Mouse (Mus musculus): ENCODE data around the gene Lmf1. TPM values are rescaled to one million over a fixed set of nuclear protein-coding genes. Genes with fewer than 3 reads are reported as not detected.

Gene Lmf1
- total RNA-seq, 2 experiments from 2014 or later, result 9.7 to 14.9 TPM

GRCm38 (mm10) chr17:25570648-25571452 is 8.0 kb upstream of the Lmf1 start, which contains the start of gene Sox8:
Sox8 (minus strand) TSS chr17:25570686.
- peak; percentile 48 for TF ChIP-seq CTCF (IDR thresholded peaks at IDR 0.05)
- H3K4me3 ChIP-seq, result peak within 1 kb of the TSS; percentile 84
- H3K27ac ChIP-seq, result peak within 1 kb of the TSS; percentile 78
- peak; percentile 93 for DNase-seq
- intact Hi-C loops (cut with DNase I), result loop anchor here (10.0 kb wide), 1 partner anchor 224 kb away; the partner anchor contains the start of genes AC134908.4, Fam173a and Metrn

- H3K4me3 ChIP-seq, result peak overlapping the region; percentile 84
- peak overlapping the region; percentile 78 for H3K27ac ChIP-seq
- no peak for DNase-seq
- no peak for TF ChIP-seq CTCF (IDR thresholded peaks at IDR 0.05)
- intact Hi-C loops (cut with DNase I), result loop anchor here (10.0 kb wide), 1 partner anchor 223 kb away; the partner anchor contains the start of genes AC134908.4, Fam173a and Metrn
Observed at GRCm38 (mm10) chr17:25571453-25571820, 7.4 kb upstream of the Lmf1 start.

GRCm38 (mm10) chr17:25575208-25575971 is 3.5 kb upstream of the Lmf1 start:
- H3K4me3 ChIP-seq, result no peak overlapping the region
- intact Hi-C loops (cut with DNase I), result loop anchor here (10.0 kb wide), 1 partner anchor 219 kb away; the partner anchor contains the start of genes AC134908.4, Fam173a and Metrn
- H3K27ac ChIP-seq, result no peak overlapping the region
- peak; percentile 45 for DNase-seq
- no peak for TF ChIP-seq CTCF (IDR thresholded peaks at IDR 0.05)

- H3K27ac ChIP-seq, result no peak overlapping the region
- no peak for TF ChIP-seq CTCF (IDR thresholded peaks at IDR 0.05)
- intact Hi-C loops (cut with DNase I), result loop anchor here (10.0 kb wide), 1 partner anchor 219 kb away; the partner anchor contains the start of genes AC134908.4, Fam173a and Metrn
Observed at GRCm38 (mm10) chr17:25576034-25576433, 2.9 kb upstream of the Lmf1 start.

GRCm38 (mm10) chr17:25577263-25577662 is 1.6 kb upstream of the Lmf1 start:
- H3K4me3 ChIP-seq, result no peak overlapping the region
- TF ChIP-seq CTCF (IDR thresholded peaks at IDR 0.05), result no peak
- intact Hi-C loops (cut with DNase I), result loop anchor here (10.0 kb wide), 1 partner anchor 218 kb away; the partner anchor contains the start of genes AC134908.4, Fam173a and Metrn
- no peak for DNase-seq
- no peak overlapping the region for H3K27ac ChIP-seq

More at GRCm38 (mm10) chr17:25576034-25576433, 2.9 kb upstream of the Lmf1 start:
- no peak overlapping the region for H3K4me3 ChIP-seq
- no peak for DNase-seq

- intact Hi-C loops (cut with DNase I), result loop anchor here (10.0 kb wide), 1 partner anchor 217 kb away; the partner anchor contains the start of genes AC134908.4, Fam173a and Metrn
- no peak overlapping the region for H3K4me3 ChIP-seq
- no peak overlapping the region for H3K27ac ChIP-seq
- DNase-seq, result no peak
- TF ChIP-seq CTCF (IDR thresholded peaks at IDR 0.05), result no peak
Observed at GRCm38 (mm10) chr17:25577702-25578101, 1.2 kb upstream of the Lmf1 start.

- no peak for TF ChIP-seq CTCF (IDR thresholded peaks at IDR 0.05)
- H3K4me3 ChIP-seq, result peak overlapping the region; percentile 79
- intact Hi-C loops (cut with DNase I), result loop anchor here (10.0 kb wide), 1 partner anchor 215 kb away; the partner anchor contains the start of genes AC134908.4, Fam173a and Metrn
- peak; percentile 47 for DNase-seq
- H3K27ac ChIP-seq, result peak overlapping the region; percentile 92
Observed at GRCm38 (mm10) chr17:25579332-25580047, 605 bp downstream of the Lmf1 start.

GRCm38 (mm10) chr17:25582076-25582475 is 3.2 kb downstream of the Lmf1 start:
- Histone ChIP-seq H3K27ac (no peak overlapping the region), H3K4me3 (no peak overlapping the region)
- TF ChIP-seq CTCF (IDR thresholded peaks at IDR 0.05), result no peak
- DNase-seq, result no peak
- intact Hi-C loops (cut with DNase I), result no loop called here

- Histone ChIP-seq H3K4me3 (no peak overlapping the region), H3K27ac (no peak overlapping the region)
- intact Hi-C loops (cut with DNase I), result no loop called here
- DNase-seq, result no peak
- TF ChIP-seq CTCF (IDR thresholded peaks at IDR 0.05), result no peak
Observed at GRCm38 (mm10) chr17:25583099-25583498, 4.2 kb downstream of the Lmf1 start.

- intact Hi-C loops (cut with DNase I), result no loop called here
- no peak for DNase-seq
- no peak overlapping the region for H3K4me3 ChIP-seq
- no peak for TF ChIP-seq CTCF (IDR thresholded peaks at IDR 0.05)
- H3K27ac ChIP-seq, result no peak overlapping the region
Observed at GRCm38 (mm10) chr17:25583858-25584257, 5.0 kb downstream of the Lmf1 start.

GRCm38 (mm10) chr17:25584646-25585045 is 5.8 kb downstream of the Lmf1 start:
- Histone ChIP-seq H3K27ac (no peak overlapping the region), H3K4me3 (no peak overlapping the region)
- TF ChIP-seq CTCF (IDR thresholded peaks at IDR 0.05), result no peak
- no peak for DNase-seq
- intact Hi-C loops (cut with DNase I), result no loop called here

GRCm38 (mm10) chr17:25590068-25590467 is 11.2 kb downstream of the Lmf1 start:
- intact Hi-C loops (cut with DNase I), result no loop called here
- no peak for DNase-seq
- Histone ChIP-seq H3K27ac (peak overlapping the region; percentile 16; the same call in 1 of the 2 replicates), H3K4me3 (no peak overlapping the region)
- no peak for TF ChIP-seq CTCF (IDR thresholded peaks at IDR 0.05)

Measured in gastrocnemius, adult 2 months (tissue).